Mouse (Mus musculus): ENCODE results near the gene Bcl11a. TPM values are rescaled to one million over a fixed set of nuclear protein-coding genes. Genes with fewer than 3 reads are reported as not detected.

Bcl11a gene
- polyA plus RNA-seq, 1 experiment from 2014 or later, result 2.4 TPM

- Histone ChIP-seq H3K4me1 (ENCODE audit: insufficient read depth, low read depth, low read length) (peaks cover 2% of the 10 kb centered on the region; the same call in 1 of the 2 replicates), H3K36me3 (ENCODE audit: insufficient read depth, low read length) (no peaks in the 10 kb centered on the region), H3K9ac (replicated peaks; ENCODE audit: low read depth) (no peak overlapping the region), H3K4me3 (ENCODE audit: low read depth, low read length) (no peak overlapping the region), H3K27me3 (replicated peaks; ENCODE audit: insufficient read depth, low read length) (no peaks in the 10 kb centered on the region), H3K4me2 (replicated peaks; ENCODE audit: low read depth, low read length) (no peak overlapping the region), H3K27ac (ENCODE audit: low read length) (no peak overlapping the region), H3K9me3 (ENCODE audit: low read length) (no peaks in the 10 kb centered on the region)
- TF ChIP-seq EP300 (IDR thresholded peaks at IDR 0.05) (no peak), CTCF (IDR thresholded peaks at IDR 0.05) (peak; percentile 30; the same call in 1 of the 2 replicates)
- WGBS, result 58% methylated on average over 5 of the region's 5 CpGs
- DNase-seq (ENCODE audit: low spot score) (peak; percentile 30), ATAC-seq (no peak)
Observed at GRCm38 (mm10) chr11:24184932-24185331, 107.1 kb downstream of the Bcl11a start.

GRCm38 (mm10) chr11:24190411-24190810 is 112.6 kb downstream of the Bcl11a start:
- H3K36me3 ChIP-seq (ENCODE audit: insufficient read depth, low read length), result no peaks in the 10 kb centered on the region
- ATAC-seq (no peak), DNase-seq (ENCODE audit: low spot score) (no peak)
- TF ChIP-seq EP300 (IDR thresholded peaks at IDR 0.05) (no peak), CTCF (IDR thresholded peaks at IDR 0.05) (no peak)
- H3K4me1 ChIP-seq (ENCODE audit: insufficient read depth, low read depth, low read length), result peaks cover 2% of the 10 kb centered on the region; the same call in 1 of the 2 replicates
- H3K4me2 ChIP-seq (replicated peaks; ENCODE audit: low read depth, low read length), result no peak overlapping the region
- 65% methylated on average over 3 of the region's 3 CpGs for WGBS
- no peaks in the 10 kb centered on the region for H3K27me3 ChIP-seq (replicated peaks; ENCODE audit: insufficient read depth, low read length)
- H3K9ac ChIP-seq (replicated peaks; ENCODE audit: low read depth), result no peak overlapping the region
- H3K9me3 ChIP-seq (ENCODE audit: low read length), result no peaks in the 10 kb centered on the region
- H3K4me3 ChIP-seq (ENCODE audit: low read depth, low read length), result no peak overlapping the region
- no peak overlapping the region for H3K27ac ChIP-seq (ENCODE audit: low read length)

- Histone ChIP-seq H3K27ac (ENCODE audit: low read length) (no peak overlapping the region), H3K4me2 (replicated peaks; ENCODE audit: low read depth, low read length) (no peak overlapping the region), H3K27me3 (replicated peaks; ENCODE audit: insufficient read depth, low read length) (no peaks in the 10 kb centered on the region), H3K9ac (replicated peaks; ENCODE audit: low read depth) (no peak overlapping the region), H3K4me1 (ENCODE audit: insufficient read depth, low read depth, low read length) (no peaks in the 10 kb centered on the region), H3K4me3 (ENCODE audit: low read depth, low read length) (no peak overlapping the region), H3K36me3 (ENCODE audit: insufficient read depth, low read length) (no peaks in the 10 kb centered on the region), H3K9me3 (ENCODE audit: low read length) (no peaks in the 10 kb centered on the region)
- WGBS, result 64% methylated on average over 4 of the region's 4 CpGs
- DNase-seq (ENCODE audit: low spot score) (no peak), ATAC-seq (no peak)
- no peak for TF ChIP-seq EP300 (IDR thresholded peaks at IDR 0.05)
- TF ChIP-seq CTCF (IDR thresholded peaks at IDR 0.05), result no peak
Observed at GRCm38 (mm10) chr11:24196460-24197190, 118.8 kb downstream of the Bcl11a start.

- H3K27ac ChIP-seq (ENCODE audit: low read length), result no peak overlapping the region
- H3K4me3 ChIP-seq (ENCODE audit: low read depth, low read length), result no peak overlapping the region
- H3K36me3 ChIP-seq (ENCODE audit: insufficient read depth, low read length), result no peaks in the 10 kb centered on the region
- no peak for ATAC-seq
- no peak for TF ChIP-seq EP300 (IDR thresholded peaks at IDR 0.05)
- no peak for TF ChIP-seq CTCF (IDR thresholded peaks at IDR 0.05)
- no peak for DNase-seq (ENCODE audit: low spot score)
- H3K9ac ChIP-seq (replicated peaks; ENCODE audit: low read depth), result no peak overlapping the region
- no peak overlapping the region for H3K4me2 ChIP-seq (replicated peaks; ENCODE audit: low read depth, low read length)
- no peaks in the 10 kb centered on the region for H3K9me3 ChIP-seq (ENCODE audit: low read length)
- WGBS, result 89% methylated on average over 1 of the region's 1 CpGs
- H3K27me3 ChIP-seq (replicated peaks; ENCODE audit: insufficient read depth, low read length), result no peaks in the 10 kb centered on the region
- no peaks in the 10 kb centered on the region for H3K4me1 ChIP-seq (ENCODE audit: insufficient read depth, low read depth, low read length)
Observed at GRCm38 (mm10) chr11:24197424-24197823, 119.6 kb downstream of the Bcl11a start.

GRCm38 (mm10) chr11:24199560-24199959 is 121.7 kb downstream of the Bcl11a start:
- no peaks in the 10 kb centered on the region for H3K27me3 ChIP-seq (replicated peaks; ENCODE audit: insufficient read depth, low read length)
- no peaks in the 10 kb centered on the region; the same call in 1 of the 2 replicates for H3K4me1 ChIP-seq (ENCODE audit: insufficient read depth, low read depth, low read length)
- H3K9ac ChIP-seq (replicated peaks; ENCODE audit: low read depth), result no peak overlapping the region
- H3K36me3 ChIP-seq (ENCODE audit: insufficient read depth, low read length), result no peaks in the 10 kb centered on the region
- ATAC-seq (no peak), DNase-seq (ENCODE audit: low spot score) (no peak)
- WGBS, result 95% methylated on average over 3 of the region's 3 CpGs
- H3K4me3 ChIP-seq (ENCODE audit: low read depth, low read length), result no peak overlapping the region
- H3K4me2 ChIP-seq (replicated peaks; ENCODE audit: low read depth, low read length), result no peak overlapping the region
- H3K27ac ChIP-seq (ENCODE audit: low read length), result no peak overlapping the region
- TF ChIP-seq CTCF (IDR thresholded peaks at IDR 0.05) (no peak), EP300 (IDR thresholded peaks at IDR 0.05) (no peak)
- H3K9me3 ChIP-seq (ENCODE audit: low read length), result no peaks in the 10 kb centered on the region

- Histone ChIP-seq H3K27ac (ENCODE audit: low read length) (no peak overlapping the region), H3K4me3 (ENCODE audit: low read depth, low read length) (no peak overlapping the region), H3K36me3 (ENCODE audit: insufficient read depth, low read length) (no peaks in the 10 kb centered on the region), H3K4me2 (replicated peaks; ENCODE audit: low read depth, low read length) (no peak overlapping the region), H3K9ac (replicated peaks; ENCODE audit: low read depth) (no peak overlapping the region), H3K9me3 (ENCODE audit: low read length) (no peaks in the 10 kb centered on the region), H3K4me1 (ENCODE audit: insufficient read depth, low read depth, low read length) (no peaks in the 10 kb centered on the region; the same call in 1 of the 2 replicates), H3K27me3 (replicated peaks; ENCODE audit: insufficient read depth, low read length) (no peaks in the 10 kb centered on the region)
- ATAC-seq (no peak), DNase-seq (ENCODE audit: low spot score) (no peak)
- WGBS, result 67% methylated on average over 5 of the region's 5 CpGs
- TF ChIP-seq EP300 (IDR thresholded peaks at IDR 0.05) (no peak), CTCF (IDR thresholded peaks at IDR 0.05) (no peak)
Observed at GRCm38 (mm10) chr11:24200310-24200709, 122.5 kb downstream of the Bcl11a start.
